18 mouse cellular contexts compared by ENCODE assay signal in genomic region chrX:141396243-141396642, GRCm38 (mm10).
"Had no signal": no experiment of that assay in that cellular context is flagged by ENCODE, and none has a peak within 500 bp of the region (broad histone marks: within the 10 kb centered on the region; RNA-seq: fewer than 3 reads in every experiment).

No protein-coding gene starts in this region.

- H3K9ac ChIP-seq: liver, embryonic 13.5 days; midbrain, embryonic 13.5 days; stomach, embryonic 15.5 days had no signal

- H3K27me3 ChIP-seq: liver, embryonic 13.5 days; stomach, embryonic 15.5 days had no signal

- H3K27ac ChIP-seq: hindbrain, postnatal 0 days; kidney, postnatal 0 days; left cerebral cortex, adult 2 months; liver, embryonic 13.5 days; macrophage; midbrain, embryonic 10.5 days; midbrain, embryonic 13.5 days; stomach, embryonic 15.5 days had no signal

- H3K36me3 ChIP-seq: liver, embryonic 13.5 days; midbrain, embryonic 10.5 days; midbrain, embryonic 13.5 days; stomach, embryonic 15.5 days had no signal

- DNase-seq: kidney, adult 18-20 months; kidney, adult 9 months; kidney, postnatal 36 days; layer of hippocampus, postnatal 36 days; liver, embryonic 13.5 days; right cerebral cortex, adult 18-20 months; right cerebral cortex, postnatal 14 days; right cerebral cortex, postnatal 4 days had no signal

- H3K9me3 ChIP-seq: liver, embryonic 13.5 days; midbrain, embryonic 10.5 days; midbrain, embryonic 13.5 days; stomach, embryonic 15.5 days had no signal

- H3K4me3 ChIP-seq: left cerebral cortex, adult 2 months; liver, embryonic 13.5 days; midbrain, embryonic 10.5 days; midbrain, embryonic 13.5 days; stomach, embryonic 15.5 days had no signal

- H3K4me2 ChIP-seq: liver, embryonic 13.5 days; midbrain, embryonic 13.5 days; stomach, embryonic 15.5 days had no signal

- ATAC-seq: hindbrain, postnatal 0 days; inflammation-experienced regulatory T-cells, adult 6 months; intestine, embryonic 16.5 days; midbrain, embryonic 13.5 days; midbrain, embryonic 16.5 days had no signal

- H3K4me1 ChIP-seq: liver, embryonic 13.5 days; midbrain, embryonic 10.5 days; midbrain, embryonic 13.5 days; stomach, embryonic 15.5 days had no signal
